Mouse (Mus musculus) urinary bladder, adult 2 months (tissue): ENCODE results near the gene Fosl1. TPM values are rescaled to one million over a fixed set of nuclear protein-coding genes. Genes with fewer than 3 reads are reported as not detected.
A peak's percentile ranks its signal among the peaks of the same experiment; 100 is the strongest.

Experiments used
- DNase-seq: peaks from one replicate; pipeline ENCODE4 v3.0.0; 2022; ENCODE audit warnings: low spot score
- polyA plus RNA-seq: library from polyadenylated mRNA; depleted of rRNA; stranded (reverse); fragments of >200 nt; gene quantifications from 2 replicates; pipeline ENCODE4 v1.2.3, GENCODE M21; 2012

Gene Fosl1
- polyA plus RNA-seq, 1 experiment, result not detected

DNA sequence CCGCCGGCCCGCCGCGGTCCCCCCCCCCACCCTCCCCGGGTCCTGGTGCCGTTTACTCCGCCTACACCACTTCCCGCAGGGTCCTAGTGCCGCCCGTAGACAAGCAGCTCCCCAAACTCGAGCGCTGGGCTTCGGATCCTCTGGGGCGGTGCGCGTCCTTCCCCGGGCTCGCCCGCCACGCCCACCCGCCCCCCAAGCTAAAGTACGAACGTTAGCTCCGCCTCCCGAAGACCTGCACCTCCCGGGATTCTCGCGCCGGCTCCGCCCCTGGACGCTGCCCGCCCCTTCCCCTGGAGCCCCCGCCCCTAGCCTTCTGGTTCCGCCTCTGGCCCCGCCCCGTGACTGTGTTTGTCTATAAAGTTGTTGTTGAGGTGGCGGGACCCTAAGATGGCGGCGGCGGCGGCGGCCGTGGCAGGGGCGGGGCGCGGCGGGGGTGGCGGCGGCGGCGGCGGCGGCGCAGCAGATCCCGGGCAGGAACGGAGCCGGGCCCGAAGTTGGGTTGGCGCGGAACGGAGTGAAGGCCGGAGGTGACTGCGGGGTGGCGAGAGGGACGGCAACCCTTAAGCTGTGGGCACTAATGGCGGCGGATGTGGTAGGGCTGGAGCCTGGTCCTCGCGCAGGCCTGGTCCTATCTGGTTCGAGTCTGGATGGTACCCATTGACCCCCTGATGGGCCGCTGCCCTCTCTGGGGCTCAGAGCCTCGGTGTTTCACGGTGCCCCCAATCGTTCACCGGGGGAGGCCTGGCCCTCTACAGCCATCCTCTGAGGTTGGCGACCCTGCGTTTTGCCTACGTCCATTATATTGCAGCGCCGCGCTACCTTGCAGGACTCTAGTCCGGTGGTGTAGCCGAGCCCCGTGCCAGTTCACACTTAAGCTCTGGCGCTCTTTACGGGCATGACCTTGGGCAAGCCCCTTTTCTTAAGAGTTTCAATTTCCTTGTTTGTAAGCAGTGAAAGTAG, 22.3 kb upstream of the Fosl1 start, which contains the start of the genes Drap1 and AI837181:
Gene Drap1, minus strand, starts transcription at position 198 of the 960 bp plus-strand sequence.
Gene AI837181, plus strand, starts transcription at position 363 of the 960 bp plus-strand sequence.
- DNase-seq, result peak; percentile 81

DNA sequence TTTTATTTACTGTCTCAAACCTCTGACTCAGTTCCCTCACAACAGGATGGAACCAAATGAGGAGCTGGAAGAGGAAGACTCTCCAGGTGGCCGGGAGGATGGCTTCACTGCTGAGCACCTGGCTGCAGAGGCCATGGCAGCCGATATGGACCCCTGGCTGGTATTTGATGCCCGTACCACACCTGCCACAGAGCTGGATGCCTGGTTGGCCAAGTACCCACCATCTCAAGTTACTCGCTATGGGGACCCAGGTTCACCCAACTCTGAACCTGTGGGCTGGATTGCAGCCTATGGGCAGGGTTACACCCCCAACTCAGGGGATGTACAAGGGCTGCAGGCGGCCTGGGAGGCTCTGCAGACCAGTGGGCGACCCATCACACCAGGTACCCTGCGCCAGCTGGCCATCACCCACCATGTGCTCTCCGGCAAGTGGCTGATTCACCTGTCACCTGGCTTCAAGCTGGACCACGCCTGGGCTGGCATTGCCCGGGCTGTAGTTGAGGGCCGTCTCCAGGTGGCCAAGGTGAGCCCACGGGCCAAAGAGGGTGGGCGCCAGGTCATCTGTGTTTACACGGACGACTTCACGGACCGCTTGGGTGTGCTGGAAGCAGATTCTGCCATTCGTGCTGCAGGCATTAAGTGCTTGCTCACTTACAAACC, 21.3 kb upstream of the Fosl1 start:
- no peak for DNase-seq

DNA sequence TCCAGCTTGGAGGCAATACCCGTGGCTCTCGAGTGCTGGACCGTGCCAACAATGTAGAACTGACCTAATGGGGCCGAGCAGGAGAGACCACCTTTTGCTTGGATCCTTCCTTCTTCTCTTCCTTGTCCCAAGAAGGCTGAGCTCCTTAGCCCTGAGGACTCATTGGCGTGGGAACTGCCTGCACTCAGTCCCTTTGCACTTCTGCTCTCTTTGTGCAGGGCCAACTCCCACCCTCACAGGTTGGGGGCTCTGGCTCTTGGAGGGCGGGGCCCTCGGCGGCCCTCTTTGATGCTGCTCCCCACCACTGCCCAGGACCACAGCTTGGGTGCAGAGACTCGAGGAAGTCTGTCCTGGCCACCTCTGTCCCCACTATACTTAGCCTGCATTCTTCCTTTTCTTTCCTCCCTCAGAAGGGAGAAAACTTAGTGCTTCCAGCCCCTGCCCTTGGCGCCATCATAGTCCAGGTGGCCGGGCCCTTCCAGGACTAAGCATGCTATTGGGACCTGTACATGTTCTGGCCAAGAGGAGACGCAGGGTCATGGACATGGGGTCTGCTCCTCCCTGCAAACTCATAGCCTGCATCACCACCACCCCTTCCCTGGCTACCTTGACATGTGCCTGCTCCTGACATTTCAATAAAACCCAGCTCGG, 20.6 kb upstream of the Fosl1 start:
- no peak for DNase-seq

DNA sequence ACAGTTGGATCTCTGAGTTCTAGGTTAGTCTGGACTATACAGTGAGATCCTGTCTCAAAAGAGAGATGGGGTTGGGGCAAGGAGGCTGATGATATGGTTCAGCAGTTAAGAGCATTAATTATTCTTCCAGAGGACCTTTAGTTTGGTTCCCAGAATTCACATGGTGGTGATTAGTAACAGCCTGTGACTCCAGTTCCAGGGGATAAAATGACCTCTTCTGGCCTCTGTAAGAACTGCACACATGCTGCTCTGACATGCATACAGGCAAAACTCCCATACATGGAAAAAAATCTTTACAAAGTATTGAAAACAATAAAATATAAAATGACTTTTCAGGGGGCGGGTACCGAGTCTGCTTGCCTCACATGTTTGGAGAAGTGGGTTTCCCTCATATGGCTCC, 19.3 kb upstream of the Fosl1 start:
- DNase-seq, result no peak

DNA sequence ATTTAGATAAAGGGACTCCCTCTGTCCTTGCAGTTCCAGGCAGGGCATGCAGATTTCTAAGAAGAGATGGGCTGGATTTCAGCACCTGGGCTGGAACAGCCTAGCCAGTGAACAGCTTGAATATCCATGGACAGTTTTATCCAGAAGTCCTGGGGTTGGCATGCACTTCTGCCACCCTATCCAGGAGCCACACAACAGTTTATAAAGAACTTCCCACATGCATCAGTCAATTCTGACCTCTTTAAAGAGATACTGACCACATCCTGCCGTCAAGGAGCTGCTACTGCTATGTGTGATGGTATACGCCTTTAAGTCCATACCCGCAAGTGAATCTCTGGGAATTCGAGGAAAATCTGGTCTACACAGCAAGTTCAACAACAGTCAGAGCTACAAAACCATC, 18.1 kb upstream of the Fosl1 start:
- DNase-seq, result no peak

DNA sequence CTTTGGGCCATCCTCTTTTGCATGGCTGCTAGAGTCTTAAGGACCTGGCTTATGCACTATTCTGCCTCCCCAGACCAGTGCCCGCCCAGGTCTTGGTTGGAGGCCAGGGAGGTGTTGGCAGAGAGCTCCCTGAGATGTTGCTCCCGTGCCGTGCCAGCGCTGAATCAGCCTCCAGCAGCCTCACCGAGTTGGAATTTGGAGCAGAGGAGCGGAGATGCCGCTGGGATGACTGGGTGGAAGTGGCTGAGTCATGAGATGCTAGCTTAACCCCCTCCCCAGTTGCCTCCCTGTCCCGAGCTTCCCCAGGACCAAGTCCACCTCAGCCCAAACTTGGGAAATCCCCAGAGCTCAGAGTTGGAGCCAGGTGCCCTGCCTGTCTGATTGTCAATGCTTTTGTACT, 17.5 kb upstream of the Fosl1 start:
- DNase-seq, result no peak

DNA sequence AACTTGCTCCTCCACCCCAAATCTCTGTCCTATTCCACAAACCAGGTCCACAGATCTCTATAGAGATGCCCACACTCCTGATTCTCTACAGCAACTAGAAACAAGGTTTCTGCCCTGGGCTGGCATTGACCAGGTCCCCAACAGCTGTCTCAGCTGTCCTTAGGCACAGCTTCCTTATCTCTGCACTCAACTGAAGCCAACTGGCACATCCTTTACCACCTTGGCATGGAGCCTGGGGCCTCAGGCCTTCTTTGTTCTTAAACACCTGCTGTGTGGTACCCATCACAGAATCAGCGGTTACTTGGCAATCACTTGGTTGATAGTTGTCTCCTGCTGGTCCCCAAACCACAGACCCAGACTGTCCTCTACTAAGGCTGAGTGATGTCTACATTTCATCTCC, 16.9 kb upstream of the Fosl1 start:
- DNase-seq, result no peak

DNA sequence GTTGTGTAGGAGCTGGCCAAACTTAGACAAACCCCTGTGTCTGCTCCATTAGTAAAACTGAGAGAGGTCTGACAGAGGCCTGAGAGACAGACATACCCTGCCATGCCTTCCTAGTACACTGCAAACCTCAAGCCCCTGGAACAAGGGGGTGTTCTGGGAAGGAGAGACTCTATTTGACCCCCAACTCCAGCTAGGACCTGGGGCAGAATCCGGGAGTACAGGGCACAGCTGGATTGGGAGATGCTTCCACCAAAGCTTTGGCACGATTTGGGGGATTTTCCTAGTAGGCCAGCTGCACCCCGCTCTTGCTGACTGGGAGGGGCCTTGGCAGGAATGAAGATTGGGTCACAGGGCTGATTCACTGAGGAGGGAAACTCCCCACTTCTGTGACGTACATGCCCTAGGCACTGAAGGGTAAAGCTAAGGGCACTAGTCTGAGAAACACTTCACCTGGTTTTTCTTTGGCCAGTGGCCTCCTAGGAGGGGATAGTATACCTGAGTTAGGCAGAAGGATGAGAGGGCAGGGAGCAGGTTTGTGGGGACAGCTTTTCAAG, 15.4 kb upstream of the Fosl1 start:
- no peak for DNase-seq

DNA sequence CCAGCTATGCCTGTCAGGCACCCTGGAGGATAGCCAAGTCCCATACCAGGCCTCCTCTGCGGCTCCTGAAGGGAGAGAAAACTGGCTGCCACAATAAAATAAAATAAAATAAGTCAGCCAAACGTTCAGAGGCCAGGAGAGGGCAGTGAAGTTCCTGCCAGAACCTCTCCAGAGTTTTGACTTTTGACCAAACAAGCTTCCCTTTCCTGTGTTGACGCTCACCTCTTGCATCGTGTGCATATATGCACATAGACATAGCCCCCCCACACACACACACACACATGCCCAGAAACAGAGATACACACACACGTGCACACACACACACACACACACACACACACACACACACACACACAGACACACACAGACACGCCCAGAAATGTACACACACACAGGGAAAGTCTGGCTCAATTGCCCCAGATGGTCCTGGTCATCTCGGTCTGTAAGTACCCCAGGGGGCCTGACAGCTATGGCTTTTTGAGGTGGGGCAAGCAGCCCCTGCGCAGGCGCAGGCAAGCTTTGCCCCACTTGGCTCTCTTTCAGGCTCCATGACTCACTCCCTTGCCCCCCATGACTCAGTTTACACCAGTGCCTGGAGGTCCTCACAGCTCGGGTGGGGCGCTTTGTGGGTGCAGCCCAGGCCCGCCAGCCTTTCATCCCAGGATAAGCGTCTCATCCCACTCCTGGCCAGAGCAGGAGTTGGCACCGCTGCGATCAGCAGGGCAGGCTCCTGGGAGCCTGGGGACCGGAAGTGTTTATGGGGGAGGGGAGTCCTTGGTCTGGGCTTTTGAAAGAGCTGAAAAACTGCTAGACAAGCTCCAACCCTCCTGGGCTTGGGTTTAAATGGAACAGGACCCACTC, 14.1 kb upstream of the Fosl1 start:
- no peak for DNase-seq

DNA sequence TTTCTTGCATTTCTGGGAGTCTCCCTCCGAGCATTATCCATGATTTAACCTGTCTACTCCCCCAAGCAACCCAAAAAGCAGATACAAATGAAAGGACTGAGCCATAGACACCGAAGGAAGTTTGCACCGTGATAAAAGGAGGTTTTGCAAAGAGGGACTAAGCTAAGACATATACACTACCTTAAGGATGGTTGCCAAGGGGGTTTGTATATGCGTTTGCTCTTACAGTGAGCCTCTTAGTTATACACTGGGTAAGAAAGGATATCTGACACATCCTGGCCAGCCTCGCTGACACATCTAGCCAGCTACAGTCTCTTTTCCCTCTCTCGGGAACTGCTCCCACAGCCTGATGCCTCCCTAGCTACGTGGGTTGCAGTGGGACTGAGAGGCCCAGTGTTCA, 13.4 kb upstream of the Fosl1 start:
- no peak for DNase-seq

DNA sequence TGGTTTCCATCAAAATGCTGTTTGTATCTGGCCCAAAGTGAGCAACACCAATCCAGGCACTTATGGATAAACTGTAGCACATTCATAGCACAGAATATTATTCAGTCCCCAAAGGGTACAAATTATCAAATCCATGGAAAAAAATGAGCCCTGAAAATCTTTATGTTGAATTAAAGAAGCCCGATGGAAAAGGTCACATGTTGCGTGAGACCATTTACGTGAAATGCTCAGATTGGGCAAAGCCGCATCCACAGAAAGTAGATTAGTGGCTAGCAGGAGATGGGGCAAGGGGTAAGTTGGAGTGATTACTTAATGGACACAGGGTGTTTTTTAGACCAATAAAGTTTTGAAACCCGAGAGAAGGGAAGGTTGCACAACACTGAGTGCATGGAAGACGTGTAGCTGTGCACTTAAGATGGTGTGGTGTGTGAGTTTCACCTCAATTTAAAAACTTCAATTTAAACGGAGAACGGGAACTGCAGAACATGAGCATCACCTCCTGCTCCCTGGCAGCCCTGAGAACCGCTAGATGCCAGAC, 2.9 kb upstream of the Fosl1 start:
- no peak for DNase-seq

DNA sequence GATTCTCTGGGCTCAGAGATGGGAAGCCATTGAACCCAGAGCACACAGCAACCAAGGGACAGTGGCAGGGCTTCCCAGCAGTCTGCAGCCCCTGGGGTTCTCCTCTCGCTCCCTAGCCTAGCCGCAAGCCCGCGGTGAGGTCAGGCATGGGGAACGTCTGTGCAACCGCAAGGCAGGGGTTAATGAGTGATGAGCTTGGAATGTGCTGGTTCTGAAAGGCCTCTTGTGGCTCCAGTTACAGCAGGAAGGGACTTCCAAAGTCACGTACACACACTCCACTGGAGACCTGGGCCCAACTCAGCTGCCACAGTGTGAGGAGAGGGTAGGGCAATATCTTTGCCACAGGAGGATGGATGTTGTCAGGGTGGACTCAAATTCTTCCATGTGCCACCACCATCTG, 2.4 kb upstream of the Fosl1 start:
- DNase-seq, result no peak

DNA sequence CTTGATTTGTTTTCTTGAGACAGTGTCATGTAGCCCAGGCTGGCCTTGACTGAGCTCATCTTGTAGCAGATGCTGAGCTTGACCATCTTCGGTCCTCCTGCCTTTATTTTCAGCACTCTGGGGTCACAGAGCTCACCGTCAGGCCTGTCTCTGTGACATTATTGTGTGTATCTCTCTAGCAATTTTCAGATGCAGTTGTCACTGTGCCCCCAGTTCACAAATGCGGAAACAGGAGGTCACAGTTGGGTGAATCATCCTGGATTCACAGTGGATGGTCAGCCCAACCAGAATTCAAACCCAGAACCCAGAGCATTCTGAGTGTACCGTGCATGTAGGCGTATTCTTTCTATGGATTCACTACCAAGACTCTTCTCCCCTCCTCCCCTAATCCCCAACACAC, 1.6 kb upstream of the Fosl1 start:
- DNase-seq, result no peak

DNA sequence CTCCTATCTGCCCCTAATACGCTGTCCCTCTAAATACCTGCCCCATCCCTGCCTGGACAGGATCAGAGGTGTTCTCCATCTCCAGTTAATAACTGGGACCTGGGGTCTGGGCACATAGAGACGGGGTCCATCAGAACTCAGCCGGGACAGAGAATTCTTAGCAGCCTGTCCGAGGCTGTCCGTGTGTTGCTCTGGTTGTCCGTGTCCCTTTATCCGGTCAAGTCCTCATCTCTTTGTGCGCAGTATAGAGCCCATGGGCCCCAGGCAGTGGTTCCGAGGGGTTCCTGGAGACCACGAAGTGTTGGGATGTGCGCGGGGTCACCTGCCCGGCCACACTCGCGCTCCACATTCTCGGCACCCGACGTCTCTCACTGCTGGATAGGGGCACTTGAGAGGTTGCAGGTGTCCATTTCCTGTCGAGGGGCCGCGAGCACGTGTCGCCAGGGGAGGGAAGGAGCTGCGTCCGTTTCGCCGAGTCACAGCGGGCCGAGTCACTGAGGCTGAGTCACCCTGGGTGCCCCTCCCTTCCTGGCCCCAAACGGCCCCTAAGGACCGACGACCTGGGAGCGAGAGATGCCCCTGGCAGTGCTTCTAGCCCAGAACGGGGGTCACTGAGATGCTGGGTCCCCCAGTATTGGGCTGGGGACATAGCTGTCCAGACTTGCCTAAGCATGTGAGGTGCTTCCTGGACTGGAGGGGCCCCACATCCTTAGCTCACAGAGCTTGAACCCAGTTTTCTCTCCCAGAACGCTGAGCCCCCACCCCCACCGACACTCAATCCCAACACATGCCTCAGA, 1.2 kb downstream of the Fosl1 start:
- no peak for DNase-seq

DNA sequence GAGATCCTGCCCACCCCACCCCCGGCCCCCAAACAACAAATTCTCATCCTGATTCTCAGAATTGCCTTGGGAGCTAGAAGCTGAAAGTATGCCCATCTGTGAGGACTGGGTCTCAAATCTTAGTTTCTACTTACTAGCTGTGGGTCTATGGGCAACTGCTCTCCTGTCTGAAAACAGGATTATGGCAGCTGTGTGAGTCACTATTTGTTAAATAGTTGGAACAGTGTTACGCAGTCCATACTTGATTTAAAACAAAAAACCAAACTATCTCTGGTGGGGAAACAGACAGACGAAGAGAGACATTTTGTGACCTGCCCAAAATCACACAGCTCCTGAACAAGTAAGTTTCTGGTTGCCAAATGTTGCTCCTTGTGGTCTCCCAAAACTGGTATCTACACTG, 2.3 kb downstream of the Fosl1 start:
- DNase-seq, result no peak

DNA sequence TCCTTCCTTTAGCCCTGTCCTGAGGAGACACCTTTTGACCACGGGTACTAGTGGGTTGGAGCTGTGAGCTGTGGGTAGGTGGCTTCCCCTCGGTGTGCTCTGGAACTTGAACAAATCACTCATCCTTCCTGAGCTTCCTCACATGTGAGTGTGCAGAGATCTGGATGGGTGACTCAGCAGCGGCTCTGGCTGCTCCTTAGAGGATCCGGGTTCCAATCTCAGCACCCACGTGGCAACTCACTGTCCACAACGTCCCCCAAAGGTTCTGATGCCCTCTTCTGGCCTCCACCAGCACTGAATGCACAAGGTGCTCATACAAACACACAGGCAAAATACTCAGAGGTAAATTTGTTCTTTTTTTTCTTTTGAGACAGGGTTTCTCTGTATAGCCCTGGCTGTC, 4.4 kb downstream of the Fosl1 start:
- no peak for DNase-seq

DNA sequence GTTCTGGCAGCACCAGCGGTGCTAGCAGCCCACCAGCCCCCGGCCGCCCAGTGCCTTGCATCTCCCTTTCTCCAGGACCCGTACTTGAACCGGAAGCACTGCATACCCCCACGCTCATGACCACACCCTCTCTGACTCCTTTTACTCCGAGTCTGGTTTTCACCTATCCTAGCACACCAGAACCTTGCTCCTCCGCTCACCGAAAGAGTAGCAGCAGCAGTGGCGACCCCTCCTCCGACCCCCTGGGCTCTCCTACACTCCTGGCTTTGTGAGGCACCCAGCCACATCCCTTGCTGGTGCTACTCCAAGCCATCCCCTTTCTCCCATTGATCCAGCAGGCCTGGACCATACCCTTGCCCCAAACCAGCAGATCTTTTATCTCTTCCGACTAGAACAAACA, 7.7 kb downstream of the Fosl1 start:
- DNase-seq, result no peak

DNA sequence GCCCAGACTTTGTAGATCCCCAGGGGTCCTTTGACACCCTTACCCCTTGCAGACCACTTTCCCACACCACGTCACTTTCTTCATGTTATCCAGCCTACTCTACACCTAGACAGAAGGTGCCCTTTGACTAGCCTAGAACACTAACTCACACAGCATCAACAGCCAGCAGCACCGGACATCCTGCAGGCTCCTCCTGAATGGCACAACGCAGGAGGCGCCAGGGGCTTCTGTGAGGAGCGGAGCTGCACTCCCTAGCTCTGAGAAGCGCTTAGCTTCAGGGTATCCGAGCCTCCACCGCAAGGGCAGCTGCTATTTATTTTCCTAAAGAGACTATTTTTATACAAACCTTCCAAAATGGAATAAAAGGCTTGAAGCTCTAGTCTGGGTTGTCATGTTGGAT, 8.2 kb downstream of the Fosl1 start:
- DNase-seq, result no peak

DNA sequence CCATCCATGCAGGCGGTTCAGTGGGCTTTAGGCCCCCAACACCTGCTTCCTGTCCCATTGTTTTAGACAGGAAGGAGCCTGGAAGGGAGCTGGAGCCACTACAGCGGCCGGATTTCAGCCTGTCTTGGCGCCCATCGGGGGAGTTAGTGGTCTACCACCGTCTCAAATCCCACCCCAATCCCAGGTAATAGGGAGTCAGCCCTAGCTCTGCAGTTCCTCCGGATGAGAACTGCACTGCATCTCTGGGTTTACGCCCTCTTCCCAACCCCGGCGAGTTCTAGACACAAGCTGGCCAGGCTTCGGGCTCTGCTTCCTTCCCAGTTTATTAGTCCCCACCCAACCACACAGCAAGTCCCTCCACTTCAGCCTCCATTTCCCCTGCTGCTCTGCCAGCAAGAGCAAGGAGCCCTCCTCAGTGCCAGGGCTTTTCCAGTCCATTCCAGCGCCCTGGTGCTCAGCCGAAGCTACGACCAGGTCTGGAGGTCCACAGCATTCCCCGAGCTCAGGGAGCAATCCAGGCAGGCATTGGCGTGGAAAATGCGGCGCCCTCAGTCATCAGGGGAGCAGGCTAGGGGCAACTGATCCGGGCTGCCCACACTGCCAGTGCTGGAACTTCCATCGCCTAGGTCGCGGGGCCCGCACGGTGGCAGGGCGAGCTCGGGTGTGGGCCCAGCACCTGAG, 9.0 kb downstream of the Fosl1 start:
- no peak for DNase-seq
